16 mouse cellular contexts compared by ENCODE assay signal in the genomic region with DNA sequence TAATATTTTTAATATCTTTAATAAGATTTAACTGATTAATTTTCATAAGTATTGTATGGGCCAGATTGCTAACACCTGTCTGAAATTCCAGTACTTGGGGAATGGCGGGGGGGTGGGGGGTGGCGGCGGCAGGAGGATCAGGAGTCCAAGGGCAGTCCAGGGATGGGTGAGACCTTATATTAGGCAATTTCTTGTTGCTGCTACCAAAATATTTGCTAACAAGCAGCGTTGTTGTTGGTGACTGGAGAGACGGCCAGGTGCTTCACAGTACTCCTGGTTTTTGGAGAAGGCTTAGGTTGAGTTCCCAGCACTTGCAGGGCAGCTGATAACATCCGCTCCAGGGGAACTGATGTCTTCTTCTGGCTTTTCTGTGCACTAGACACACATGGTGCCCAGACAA.
"Had no signal": no experiment of that assay in that cellular context is flagged by ENCODE, and none has a peak within 500 bp of the region (broad histone marks: within the 10 kb centered on the region; RNA-seq: fewer than 3 reads in every experiment).

No protein-coding gene starts in this region.

- H3K4me2 ChIP-seq: neural tube, embryonic 13.5 days; neural tube, embryonic 15.5 days; stomach, embryonic 15.5 days had no signal

- H3K27me3 ChIP-seq: neural tube, embryonic 13.5 days; neural tube, embryonic 15.5 days; stomach, embryonic 15.5 days had no signal

- H3K9me3 ChIP-seq: neural tube, embryonic 13.5 days; neural tube, embryonic 15.5 days; stomach, embryonic 15.5 days had no signal

- H3K27ac ChIP-seq: neural tube, embryonic 13.5 days; neural tube, embryonic 15.5 days; stomach, embryonic 15.5 days; stomach, postnatal 0 days had no signal

- H3K4me1 ChIP-seq: neural tube, embryonic 13.5 days; neural tube, embryonic 15.5 days; stomach, embryonic 15.5 days had no signal

- DNase-seq: retina, postnatal 1 day; right cerebral cortex, adult 18-20 months; right cerebral cortex, postnatal 14 days; right cerebral cortex, postnatal 25 days; right cerebral cortex, postnatal 4 days; spleen, adult 18-20 months; thymus, adult 18-20 months; thymus, adult 2 months; thymus, postnatal 14 days; thymus, postnatal 25 days; thymus, postnatal 36 days; thymus, postnatal 4 days had no signal

- H3K4me3 ChIP-seq: neural tube, embryonic 13.5 days; neural tube, embryonic 15.5 days; stomach, embryonic 15.5 days had no signal

- H3K9ac ChIP-seq: neural tube, embryonic 13.5 days; neural tube, embryonic 15.5 days; stomach, embryonic 15.5 days had no signal

- H3K36me3 ChIP-seq: stomach, embryonic 15.5 days had no signal
